Mouse (Mus musculus): Measurements from ENCODE around the gene Gm3532.
"Not testable (repeated sequence)": the region's sequence is repeated elsewhere in the genome, so short reads cannot be mapped to it uniquely, and the experiment has no call there.

Gm3532 gene

DNA sequence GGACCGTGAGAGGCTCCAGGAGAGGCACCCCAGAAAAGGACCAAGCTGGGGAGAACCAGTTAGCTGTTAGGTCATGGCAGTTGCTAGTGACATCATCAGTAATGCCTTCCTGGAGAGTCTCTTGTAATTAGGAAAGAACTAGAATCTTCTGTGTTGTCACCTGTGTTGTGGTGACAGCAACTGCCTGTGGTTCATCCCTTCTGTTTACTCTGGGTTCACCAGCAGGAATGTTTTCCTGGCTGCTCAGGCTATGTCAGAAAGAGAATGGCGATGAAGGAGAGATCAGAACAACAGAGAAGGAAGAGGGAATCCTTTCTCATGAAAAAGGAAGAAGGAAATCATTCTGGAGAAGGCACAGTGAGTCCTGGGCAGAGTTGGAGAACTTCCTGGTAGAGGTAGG, at the start of gene Gm3532:
TSS of gene Gm3532 (plus strand) at position 301 of the 400 bp plus-strand sequence.
- not testable (repeated sequence) for DNase-seq (ENCODE audit: low read depth, low spot score)

- not testable (repeated sequence) for DNase-seq (ENCODE audit: low read depth, low spot score)
Observed at GRCm38 (mm10) chr14:5501374-5501773, 36.9 kb upstream of the Gm3532 start, which contains the start of gene Gm3488. Gene Gm3488 (plus strand): TSS chr14:5501674.

All from R1 (cell line).